In genomic region chr8:91506682-91507257, GRCm38 (mm10) we compare ENCODE assay signal across 26 mouse cellular contexts.
"Had no signal": no experiment of that assay in that cellular context is flagged by ENCODE, and none has a peak within 500 bp of the region (broad histone marks: within the 10 kb centered on the region; RNA-seq: fewer than 3 reads in every experiment).

No protein-coding gene starts in this region.

- H3K27me3 ChIP-seq: heart, embryonic 13.5 days; heart, embryonic 15.5 days; kidney, embryonic 15.5 days; limb, embryonic 13.5 days; limb, embryonic 15.5 days had no signal

- H3K36me3 ChIP-seq: heart, embryonic 13.5 days; heart, embryonic 15.5 days; hindbrain, embryonic 13.5 days; hindbrain, embryonic 15.5 days; kidney, embryonic 15.5 days; limb, embryonic 13.5 days; limb, embryonic 15.5 days had no signal

- H3K9ac ChIP-seq: heart, embryonic 13.5 days; heart, embryonic 15.5 days; hindbrain, embryonic 13.5 days; hindbrain, embryonic 15.5 days; kidney, embryonic 15.5 days; limb, embryonic 13.5 days; limb, embryonic 15.5 days had no signal

- H3K4me2 ChIP-seq: heart, embryonic 11.5 days; heart, embryonic 13.5 days; heart, embryonic 15.5 days; hindbrain, embryonic 13.5 days; hindbrain, embryonic 15.5 days; kidney, embryonic 15.5 days; limb, embryonic 13.5 days; limb, embryonic 15.5 days; liver, embryonic 11.5 days had no signal

- H3K9me3 ChIP-seq: heart, embryonic 13.5 days; heart, embryonic 15.5 days; hindbrain, embryonic 13.5 days; hindbrain, embryonic 15.5 days; kidney, embryonic 15.5 days; limb, embryonic 13.5 days; limb, embryonic 15.5 days had no signal

- ATAC-seq: hindbrain, postnatal 0 days; intestine, embryonic 16.5 days had no signal

- DNase-seq: gastrocnemius, postnatal 14 days; gastrocnemius, postnatal 36 days; heart, adult 11 months; heart, adult 2 months; heart, postnatal 14 days; heart, postnatal 36 days; kidney, adult 11 months; kidney, adult 2 months; kidney, adult 9 months; kidney, postnatal 14 days; kidney, postnatal 36 days; layer of hippocampus, adult 9-11 months; layer of hippocampus, postnatal 36 days; left cerebral cortex, postnatal 4 days had no signal

- H3K4me3 ChIP-seq: heart, adult 2 months; heart, embryonic 13.5 days; heart, embryonic 15.5 days; hindbrain, embryonic 13.5 days; hindbrain, embryonic 15.5 days; kidney, embryonic 15.5 days; limb, embryonic 13.5 days; limb, embryonic 15.5 days had no signal

- H3K27ac ChIP-seq: heart, adult 2 months; hindbrain, embryonic 13.5 days; hindbrain, embryonic 15.5 days; hindbrain, postnatal 0 days; kidney, postnatal 0 days; limb, embryonic 13.5 days; limb, embryonic 15.5 days had no signal
